Mouse (Mus musculus) liver, embryonic 14.5 days (tissue): Measurements from ENCODE around the gene Cyp2d22. TPM values are rescaled to one million over a fixed set of nuclear protein-coding genes. Genes with fewer than 3 reads are reported as not detected.

ENCODE experiments used
- ATAC-seq: fragments of 200-750 bp; cut with Nextera tagmentation; 2 replicates; pipeline ENCODE4 v1.8.0; 2017; ENCODE audit warnings: moderate number of reproducible peaks, mild to moderate bottlenecking, moderate library complexity; ENCODE audit not compliant: insufficient read depth
- DNase-seq, 3 experiments: peaks; one replicate each; pipeline ENCODE4 v3.0.0-alpha.2; 2012 to 2013; ENCODE audit warnings: low read depth in 3 of 3, low spot score in 3 of 3
- H3K27ac ChIP-seq: fragments of 300-500 bp; sonication (generic); 2 replicates; pipeline ENCODE4 v1.5.1; 2014; ENCODE audit warnings: moderate library complexity, mild to moderate bottlenecking, control low read depth, inconsistent platforms
- H3K27me3 ChIP-seq: fragments of 300-500 bp; sonication (generic); 2 replicates; pipeline ENCODE4 v1.6.1; 2014; ENCODE audit warnings: mild to moderate bottlenecking, low read length, moderate library complexity; ENCODE audit not compliant: control insufficient read depth, insufficient read depth
- H3K36me3 ChIP-seq: fragments of 300-500 bp; sonication (generic); replicated peaks from 2 replicates; pipeline ENCODE4 v1.6.1; 2014; ENCODE audit warnings: low read depth; ENCODE audit not compliant: control insufficient read depth, insufficient read depth
- H3K4me1 ChIP-seq, 2 experiments: fragments of 200-500 bp in 1 of 2; fragments of 300-500 bp in 1 of 2; sonication (generic) in 1 of 2; replicated peaks; 2 replicates each; pipeline ENCODE4 v1.6.1; 2012 to 2014; ENCODE audit warnings: antibody characterized with exemption in 1 of 2, inconsistent platforms in 1 of 2, low read length in 1 of 2; ENCODE audit not compliant: control insufficient read depth in 2 of 2, insufficient read depth in 2 of 2
- H3K4me2 ChIP-seq: fragments of 300-500 bp; sonication (generic); 2 replicates; pipeline ENCODE4 v1.6.1; 2014; ENCODE audit warnings: low read depth, mild to moderate bottlenecking, control low read depth, moderate library complexity
- H3K4me3 ChIP-seq, 2 experiments: fragments of 200-500 bp in 1 of 2; fragments of 300-500 bp in 1 of 2; sonication (generic) in 1 of 2; 2 replicates each; pipeline ENCODE4 v1.5.1; 2012 to 2014; ENCODE audit warnings: low read depth in 2 of 2, low read length in 2 of 2, mild to moderate bottlenecking in 2 of 2, control low read depth in 1 of 2, inconsistent platforms in 1 of 2, moderate library complexity in 1 of 2; ENCODE audit not compliant: insufficient read depth in 1 of 2
- H3K9ac ChIP-seq: fragments of 300-500 bp; sonication (generic); replicated peaks from 2 replicates; pipeline ENCODE4 v1.6.1; 2014; ENCODE audit warnings: mild to moderate bottlenecking, control low read depth, moderate library complexity
- H3K9me3 ChIP-seq: fragments of 300-500 bp; sonication (generic); 2 replicates; pipeline ENCODE4 v1.6.1; 2016; ENCODE audit warnings: low read length, mixed read lengths; ENCODE audit not compliant: control insufficient read depth
- CTCF ChIP-seq: IDR thresholded peaks from 2 replicates; pipeline ENCODE4 v1.5.1; 2016; ENCODE audit warnings: antibody characterized with exemption, low read depth, control low read depth
- EP300 ChIP-seq: IDR thresholded peaks from 2 replicates; pipeline ENCODE4 v1.6.1; 2016; ENCODE audit warnings: antibody characterized with exemption, low read depth
- WGBS: fragments of 180-500 bp; shearing (Covaris S2); extraction: QIAGEN DNeasy Blood & Tissue Kit; methylation state at CpG from one replicate; pipeline ENCODE4 v1.1.7; 2014; ENCODE audit not compliant: insufficient replicate concordance; 5-methylcytosine and 5-hydroxymethylcytosine counted together
- polyA plus RNA-seq, 2 experiments: library from polyadenylated mRNA; depleted of rRNA in 1 of 2; stranded (reverse) in 1 of 2; unstranded in 1 of 2; fragments of >200 nt; fragmentation: Nextera tagmentation in 1 of 2; extraction: Ambion mirVana in 1 of 2; gene quantifications; 2 replicates each; pipeline versions ENCODE4 v1.2.1 to v1.2.3; 2012 to 2014

Gene Cyp2d22
- polyA plus RNA-seq, 2 experiments = 8.4 to 14.9 TPM

DNA sequence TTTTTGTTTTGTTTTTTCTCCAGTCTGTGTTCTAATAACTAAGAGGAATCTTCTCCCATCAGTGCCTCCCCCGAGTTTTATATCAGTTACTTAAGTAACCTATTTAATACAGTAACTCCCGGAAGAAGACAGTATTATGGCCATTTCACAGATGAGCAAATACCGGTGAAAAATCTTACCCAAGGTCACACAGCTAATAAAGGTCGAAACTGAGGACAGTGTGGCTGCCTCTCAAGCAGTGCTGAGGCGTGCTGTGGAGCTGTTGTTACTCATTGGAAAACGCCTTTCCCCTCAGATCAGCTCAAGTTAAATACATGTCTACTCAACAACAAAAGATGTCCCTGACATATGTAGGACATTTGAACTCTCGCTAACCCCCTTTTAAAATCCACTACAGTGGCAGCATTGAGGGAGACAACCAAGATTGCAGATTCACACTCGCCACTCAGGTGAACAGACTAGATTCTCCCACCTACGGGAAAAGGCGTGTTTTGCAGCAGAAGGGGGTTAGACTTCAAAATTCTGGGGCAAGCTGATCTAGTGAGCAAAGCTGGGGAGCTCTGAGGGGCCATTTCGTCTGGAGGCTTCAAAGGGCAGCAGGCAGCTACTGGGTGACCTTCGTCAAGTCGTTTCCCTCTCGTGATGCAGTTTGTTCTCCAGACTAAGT, 26.8 kb downstream of the Cyp2d22 start:
- TF ChIP-seq EP300 = no peak
- TF ChIP-seq CTCF = no peak
- Histone ChIP-seq H3K27me3 (no peaks in the 10 kb centered on the region), H3K4me3 (peak overlapping the region; percentile 80 to 82), H3K9ac (peak overlapping the region; percentile 98), H3K36me3 (peaks cover 32% of the 10 kb centered on the region), H3K4me2 (peak overlapping the region; percentile 90), H3K9me3 (no peaks in the 10 kb centered on the region), H3K4me1 (peaks cover 32 to 42% of the 10 kb centered on the region in 2 experiments), H3K27ac (peak overlapping the region; percentile 67)
- DNase-seq = no peak
- ATAC-seq = no peak
- 14% methylated on average over 14 of the region's 14 CpGs for WGBS

DNA sequence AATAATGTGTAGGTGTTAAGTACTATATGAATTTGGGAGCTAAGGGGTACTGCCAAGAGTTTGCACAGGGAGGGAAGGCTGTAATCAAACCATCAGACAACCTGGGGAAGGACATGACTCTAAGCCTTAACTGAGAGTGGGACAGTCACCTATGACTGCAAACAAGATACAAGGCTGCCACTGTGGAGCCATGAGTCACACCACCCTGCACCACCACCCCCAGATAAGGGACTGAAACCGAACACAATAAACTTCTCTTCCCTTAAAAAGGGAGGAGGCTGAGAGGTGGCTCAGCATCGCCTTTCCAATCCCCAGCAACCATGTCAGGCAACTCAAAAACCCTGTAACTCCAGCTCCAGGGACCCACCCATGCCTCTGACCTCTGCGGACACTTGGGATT, 28.6 kb downstream of the Cyp2d22 start:
- Histone ChIP-seq H3K27ac (peak overlapping the region; percentile 61), H3K36me3 (peaks cover 42% of the 10 kb centered on the region), H3K4me2 (peak overlapping the region; percentile 90), H3K4me1 (peaks cover 47 to 57% of the 10 kb centered on the region in 2 experiments), H3K4me3 (peak overlapping the region in 1 of 2 experiments; percentile 3; a peak in 2 of 4 replicates), H3K9me3 (no peaks in the 10 kb centered on the region), H3K27me3 (no peaks in the 10 kb centered on the region), H3K9ac (peak overlapping the region; percentile 54)
- no peak for ATAC-seq
- 30% methylated on average over 3 of the region's 3 CpGs for WGBS
- peak in 1 of 3 experiments; percentile 50 for DNase-seq
- TF ChIP-seq CTCF (no peak), EP300 (0 out of 2 replicates have a peak, but pooled peaks have one; percentile 19)

DNA sequence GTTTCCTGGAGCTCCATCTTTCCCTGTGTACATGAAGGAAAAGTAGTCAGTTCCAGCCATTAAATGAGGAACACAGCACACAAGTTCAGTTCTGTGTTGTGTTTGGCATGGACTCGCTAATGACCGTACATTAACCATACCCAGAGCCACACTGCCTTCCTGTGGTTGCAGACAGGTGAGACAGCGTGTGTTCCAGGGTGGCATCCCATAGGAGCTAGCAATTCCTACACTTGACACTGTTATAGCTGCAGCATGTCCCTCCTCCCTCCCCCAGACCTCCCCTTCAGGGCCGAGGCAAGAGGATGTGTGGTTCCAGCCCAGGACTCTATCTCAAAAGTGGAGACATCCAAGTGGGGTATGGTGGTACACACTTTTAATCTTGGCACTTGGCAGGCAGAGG, 29.7 kb downstream of the Cyp2d22 start:
- H3K27me3 ChIP-seq = no peaks in the 10 kb centered on the region
- H3K4me2 ChIP-seq = no peak overlapping the region; the same call in 1 of the 2 replicates

DNA sequence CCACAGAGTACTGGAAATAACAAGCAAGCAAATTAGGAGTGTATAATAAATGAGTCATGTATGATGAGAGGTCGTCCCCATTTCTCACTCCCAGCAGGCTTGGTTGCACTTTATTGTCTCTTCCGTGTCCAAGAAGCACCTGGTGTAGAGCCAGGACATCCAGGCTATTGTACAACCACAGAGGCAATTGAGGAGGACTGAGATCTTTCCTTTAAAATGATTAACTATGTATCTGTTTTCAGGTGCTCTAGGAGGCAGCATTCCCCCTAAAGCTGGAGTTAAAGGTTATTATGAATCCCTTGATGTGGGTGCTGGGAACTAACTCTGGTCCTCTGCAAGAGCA, 31.1 kb downstream of the Cyp2d22 start:
- Histone ChIP-seq H3K4me1 (peaks cover 55 to 69% of the 10 kb centered on the region in 2 experiments), H3K4me2 (no peak overlapping the region), H3K27me3 (no peaks in the 10 kb centered on the region), H3K9me3 (no peaks in the 10 kb centered on the region), H3K4me3 (no peak overlapping the region), H3K36me3 (peaks cover 54% of the 10 kb centered on the region), H3K27ac (no peak overlapping the region), H3K9ac (no peak overlapping the region)
- WGBS = 81% methylated on average over 2 of the region's 2 CpGs
- no peak for ATAC-seq
- no peak for DNase-seq
- TF ChIP-seq CTCF = no peak
- no peak for TF ChIP-seq EP300

More for the DNA sequence above, 29.7 kb downstream of the Cyp2d22 start:
- WGBS = 70% methylated on average over 4 of the region's 4 CpGs
- H3K4me3 ChIP-seq = no peak overlapping the region
- DNase-seq (no peak), ATAC-seq (no peak)
- no peak overlapping the region for H3K9ac ChIP-seq
- peaks cover 48 to 58% of the 10 kb centered on the region in 2 experiments for H3K4me1 ChIP-seq
- H3K9me3 ChIP-seq = no peaks in the 10 kb centered on the region
- peak overlapping the region; percentile 42 for H3K27ac ChIP-seq
- no peak for TF ChIP-seq EP300
- peak; percentile 10; the same call in 1 of the 2 replicates for TF ChIP-seq CTCF
- H3K36me3 ChIP-seq = peaks cover 42% of the 10 kb centered on the region

DNA sequence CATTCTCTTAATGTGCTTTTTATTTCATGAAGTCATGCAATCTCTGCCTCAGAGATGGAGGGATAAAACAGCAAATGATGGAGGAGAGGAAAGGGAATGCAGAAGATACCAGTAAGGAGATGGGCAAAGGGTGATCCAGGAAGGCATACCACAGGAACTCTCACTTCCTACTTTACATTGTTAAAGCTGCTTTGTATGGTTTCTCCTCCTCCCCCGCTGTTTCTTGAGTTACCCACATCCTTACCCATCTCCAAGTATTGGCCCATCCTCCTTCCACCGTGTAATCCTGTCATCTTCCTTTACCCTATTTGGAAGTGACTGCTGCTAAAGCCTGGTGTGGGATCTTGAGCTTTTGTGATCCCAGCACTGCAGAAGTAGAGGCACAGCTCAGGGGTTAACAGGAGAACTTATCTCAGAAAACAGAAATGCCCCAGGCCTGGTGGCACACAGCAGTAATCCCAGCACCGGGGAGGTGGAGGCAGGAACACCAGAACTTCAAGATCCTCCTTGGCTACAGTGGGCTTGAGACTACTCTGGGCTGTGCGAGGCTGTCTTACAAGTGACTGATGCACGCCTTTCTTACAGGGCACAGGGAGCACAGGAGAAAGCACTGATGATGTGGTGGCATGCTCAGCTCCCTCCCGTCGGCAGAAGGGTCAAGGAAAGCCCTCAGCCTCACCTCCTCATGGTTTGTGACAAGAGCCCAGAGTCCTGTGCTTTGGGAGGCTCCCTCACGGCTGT, 31.6 kb downstream of the Cyp2d22 start:
- 67% methylated on average over 8 of the region's 8 CpGs for WGBS
- peaks cover 60% of the 10 kb centered on the region for H3K36me3 ChIP-seq
- peak overlapping the region; percentile 18; the same call in 1 of the 2 replicates for H3K9ac ChIP-seq

More for the DNA sequence above, 31.6 kb downstream of the Cyp2d22 start:
- H3K27ac ChIP-seq = no peak overlapping the region
- no peaks in the 10 kb centered on the region for H3K9me3 ChIP-seq
- DNase-seq (no peak), ATAC-seq (no peak)
- H3K4me1 ChIP-seq = peaks cover 60 to 75% of the 10 kb centered on the region in 2 experiments
- no peak overlapping the region for H3K4me3 ChIP-seq
- peak overlapping the region; percentile 97 for H3K4me2 ChIP-seq
- no peaks in the 10 kb centered on the region for H3K27me3 ChIP-seq
- TF ChIP-seq CTCF (no peak), EP300 (no peak)
